Mouse (Mus musculus) adrenal gland, adult 8-10 months (tissue): ENCODE results near the gene Pde5a. TPM values are rescaled to one million over a fixed set of nuclear protein-coding genes. Genes with fewer than 3 reads are reported as not detected.

Experiments
- DNase-seq: peaks from one replicate; pipeline ENCODE4 v3.0.0; 2022
- total RNA-seq, 4 experiments: library from RNA; stranded (reverse); gene quantifications; 2 replicates each; pipeline ENCODE4 v1.2.4; 2022

Pde5a gene
- total RNA-seq, 4 experiments from 2014 or later = 32.8 to 65.1 (median 51.7) TPM

DNA sequence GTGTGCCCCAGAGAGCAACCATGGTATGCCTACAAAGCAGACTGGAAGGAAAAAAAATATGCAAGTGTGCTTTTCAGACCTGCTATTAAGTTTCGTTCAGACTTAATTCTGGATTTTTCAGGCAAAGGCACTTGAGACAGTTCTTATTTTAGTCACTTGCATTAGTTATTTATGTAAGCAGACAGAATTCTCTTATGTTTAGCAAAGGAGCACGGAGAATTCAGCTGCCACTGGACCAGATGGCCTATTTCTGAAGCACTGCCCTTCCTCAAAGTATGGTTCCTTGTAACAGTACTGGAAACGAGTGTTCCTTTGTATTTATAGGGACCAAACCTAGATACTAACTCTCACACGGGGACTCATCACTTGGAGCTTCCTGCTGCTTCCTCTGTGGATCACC is 38.2 kb downstream of the Pde5a start:
- DNase-seq = no peak

DNA sequence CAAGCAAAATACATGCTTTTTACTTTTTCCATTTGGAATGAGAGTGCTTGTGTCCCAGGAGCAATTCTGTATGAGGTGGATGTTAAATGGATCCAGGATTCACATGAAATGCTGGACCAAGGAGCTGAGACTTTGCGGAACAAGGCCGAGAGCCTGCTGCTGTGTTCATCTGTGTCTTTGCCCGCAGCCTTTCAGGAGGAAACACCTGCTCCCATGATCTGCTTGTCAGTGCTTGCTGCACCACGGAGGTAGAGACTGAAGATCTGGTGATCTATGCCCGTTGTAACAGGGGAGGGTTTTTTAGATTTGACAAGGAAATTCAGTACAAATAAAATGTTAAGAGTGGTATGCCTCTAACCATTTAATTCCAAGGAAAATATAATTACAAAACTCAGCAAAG is 39.1 kb downstream of the Pde5a start:
- no peak for DNase-seq

DNA sequence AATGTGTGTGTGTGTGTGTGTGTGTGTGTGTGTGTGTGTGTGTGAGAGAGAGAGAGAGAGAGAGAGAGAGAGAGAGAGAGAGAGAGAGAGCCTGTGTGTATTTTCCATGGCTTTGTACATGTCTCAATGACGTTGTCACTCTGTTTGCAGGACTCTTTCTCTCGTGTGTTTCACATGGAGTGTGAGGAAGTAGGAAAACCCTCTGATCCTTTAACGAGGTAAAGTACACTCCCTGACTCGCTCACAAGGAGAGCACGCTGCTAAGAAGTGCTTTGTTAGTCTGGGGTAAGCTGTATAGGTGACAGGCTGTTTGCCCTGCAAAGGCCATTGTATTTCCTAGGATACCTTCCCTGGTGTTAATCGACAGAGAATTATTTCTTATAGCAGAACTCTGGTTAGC is 52.7 kb downstream of the Pde5a start:
- no peak for DNase-seq

DNA sequence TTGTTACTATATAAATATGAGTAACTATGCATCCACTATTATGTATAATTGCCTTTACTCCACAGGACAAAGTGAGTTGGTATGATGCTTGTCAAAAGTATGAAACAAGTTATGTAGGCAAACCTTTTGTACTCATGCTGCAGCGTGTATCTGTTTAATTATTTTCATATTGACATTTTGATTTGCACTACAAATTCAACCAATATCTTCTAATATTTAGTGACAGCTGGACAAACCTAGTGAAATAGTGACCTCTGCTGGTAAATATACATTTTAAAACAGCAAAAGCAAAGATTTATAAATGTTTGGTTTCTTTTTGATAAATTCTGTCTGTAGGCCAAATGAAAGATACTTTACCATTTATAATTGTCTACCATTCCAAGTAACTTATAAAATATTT is 55.5 kb downstream of the Pde5a start:
- DNase-seq = no peak

DNA sequence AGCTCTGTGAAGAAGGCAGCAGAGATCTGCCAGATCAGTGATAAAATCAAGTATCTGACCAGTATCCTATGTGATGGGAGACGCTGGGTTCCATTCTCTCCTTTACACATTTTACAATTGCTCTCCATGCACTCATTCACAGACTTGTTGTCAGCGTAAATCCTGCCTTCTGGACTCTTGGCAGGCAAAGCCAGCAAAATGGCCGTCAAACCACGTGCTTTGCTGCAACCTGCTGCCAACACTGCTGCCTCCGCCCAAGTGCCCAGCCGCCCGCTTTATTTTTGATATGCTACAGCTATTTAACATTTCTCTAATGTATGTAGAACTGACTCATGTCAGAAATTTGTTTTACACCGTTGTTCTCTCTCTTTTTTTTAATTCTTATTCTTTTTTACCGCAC is 59.6 kb downstream of the Pde5a start:
- DNase-seq = no peak

DNA sequence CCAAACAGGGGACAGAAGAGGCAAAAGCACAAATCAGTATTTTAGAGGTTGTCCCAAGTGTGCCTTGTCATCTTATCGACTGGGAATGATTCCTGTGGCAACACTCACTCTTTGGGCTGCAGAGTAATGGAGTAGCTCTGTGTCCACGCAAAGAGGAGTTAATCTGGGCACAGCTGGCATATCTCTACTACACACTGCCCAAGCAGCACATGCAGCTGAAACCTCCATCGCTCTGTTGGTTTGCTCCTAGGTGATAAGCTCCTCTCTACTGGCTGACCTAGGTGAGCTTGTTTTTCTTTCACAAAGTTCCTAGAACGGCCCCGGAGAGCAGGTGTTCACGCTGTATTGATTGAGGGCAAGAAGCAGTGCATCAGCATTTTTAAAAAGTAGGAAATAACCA is 60.8 kb downstream of the Pde5a start:
- DNase-seq = no peak

DNA sequence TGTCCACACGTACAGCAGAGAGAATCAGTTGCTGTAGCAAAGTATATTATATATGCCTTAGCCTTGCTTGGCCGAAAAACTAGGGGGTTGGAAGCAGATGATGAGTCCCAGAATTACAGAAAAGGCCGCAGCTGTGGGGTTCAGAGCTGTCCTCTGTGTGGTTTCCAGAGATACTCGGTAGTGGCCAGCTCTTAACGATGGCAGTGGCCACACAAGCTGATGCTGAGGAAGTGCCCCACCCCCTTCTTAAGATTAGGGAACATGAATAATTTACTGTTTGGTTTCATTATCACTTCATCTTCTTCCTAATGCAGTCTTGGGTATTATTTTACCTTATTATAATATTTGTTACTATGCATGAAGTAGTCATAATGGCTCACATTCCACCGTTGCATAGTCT is 71.3 kb downstream of the Pde5a start:
- DNase-seq = no peak

DNA sequence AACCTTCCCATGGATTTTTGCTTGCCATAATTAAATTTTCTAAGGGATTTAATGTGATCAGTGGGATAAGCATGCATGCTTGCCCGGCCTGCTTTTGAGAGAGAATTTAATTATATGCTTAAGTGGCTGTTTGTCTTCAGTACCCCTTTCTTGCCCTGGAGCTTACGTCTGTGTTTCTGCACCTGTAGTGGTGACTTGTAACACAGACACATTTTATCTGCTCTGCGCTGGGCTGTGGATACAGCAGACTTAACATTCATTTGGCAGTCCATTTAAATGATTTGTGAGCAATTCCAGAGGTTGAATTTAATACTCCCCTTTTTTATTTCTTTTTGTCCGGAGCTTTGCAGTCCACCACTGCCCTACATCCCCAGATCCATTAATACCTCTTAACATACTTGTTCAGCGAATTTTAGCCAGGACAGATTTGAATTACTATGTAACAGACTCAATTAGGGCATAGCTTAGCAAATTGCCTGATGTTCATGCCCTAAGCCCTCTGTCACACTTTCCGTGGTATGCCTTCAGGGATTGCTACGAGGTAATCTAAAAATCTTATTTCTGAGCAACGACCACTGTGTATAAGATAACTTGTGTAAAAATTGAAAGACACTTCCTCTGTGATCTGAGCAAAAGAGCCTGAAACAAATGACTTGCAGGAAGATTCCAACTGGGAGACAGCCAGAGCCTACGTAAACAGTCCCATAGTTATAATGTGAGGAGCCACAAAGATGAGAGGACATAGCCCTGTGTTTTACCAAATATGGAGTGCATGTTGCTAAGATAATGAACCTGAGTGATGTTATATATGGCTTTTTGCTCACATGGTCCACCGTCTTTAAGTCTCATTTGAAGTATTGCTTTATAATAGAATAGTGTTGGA is 72.0 kb downstream of the Pde5a start:
- no peak for DNase-seq

DNA sequence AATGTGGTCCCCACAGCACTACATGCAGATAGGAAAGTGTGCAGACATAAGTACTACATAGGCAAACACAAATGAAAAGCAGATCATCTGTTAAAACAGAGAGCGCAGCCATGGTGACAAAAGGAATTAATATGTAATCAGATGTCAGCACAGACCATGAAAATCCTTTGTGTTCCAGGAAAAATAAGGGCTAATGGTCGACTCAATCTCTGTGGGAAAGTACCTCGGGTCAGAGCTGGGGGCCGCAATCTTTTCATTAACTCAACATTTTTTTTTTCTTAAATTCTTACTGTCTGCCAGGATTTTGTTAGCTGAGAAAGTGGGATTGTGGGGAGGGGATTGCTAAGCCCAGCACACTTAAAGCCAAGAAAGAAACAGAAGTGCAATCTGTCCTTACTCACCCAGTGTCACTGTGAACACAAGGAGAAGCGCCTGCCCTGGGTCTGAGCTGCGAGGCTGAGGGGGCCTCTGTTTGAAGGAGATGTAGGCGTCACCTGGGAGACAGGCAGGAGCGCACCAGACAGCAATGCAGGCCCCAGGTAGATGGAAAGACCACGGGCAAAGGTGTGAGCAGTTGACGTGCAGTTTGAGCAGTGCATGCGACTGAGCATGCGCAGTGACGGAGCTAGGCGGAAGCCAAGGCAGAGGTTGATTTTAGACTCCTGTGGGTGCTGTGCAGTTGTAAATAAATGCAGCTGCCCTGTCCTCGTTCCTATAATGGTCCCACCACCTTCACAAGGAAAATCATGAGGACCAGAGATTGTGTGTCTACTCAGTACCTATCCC is 72.9 kb downstream of the Pde5a start:
- no peak for DNase-seq

DNA sequence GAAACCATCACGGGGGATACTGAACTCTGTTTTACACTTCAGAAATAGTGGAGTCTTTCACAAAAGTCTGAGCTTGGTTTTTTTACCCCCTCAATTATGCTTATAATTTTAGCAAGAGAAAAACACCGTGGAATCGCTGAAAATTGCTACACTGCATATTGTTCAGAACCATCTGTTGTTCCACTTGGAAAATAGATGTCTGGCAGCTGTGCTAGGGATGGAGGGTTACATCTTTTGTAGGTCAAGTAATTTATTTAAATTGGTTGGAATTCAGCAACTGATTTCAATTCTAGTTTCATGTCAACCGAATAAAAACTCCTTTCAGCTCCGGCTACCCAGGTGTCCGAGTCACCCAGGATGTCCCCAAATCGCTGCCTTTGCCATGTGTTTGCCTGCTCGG is 78.6 kb downstream of the Pde5a start:
- no peak for DNase-seq

DNA sequence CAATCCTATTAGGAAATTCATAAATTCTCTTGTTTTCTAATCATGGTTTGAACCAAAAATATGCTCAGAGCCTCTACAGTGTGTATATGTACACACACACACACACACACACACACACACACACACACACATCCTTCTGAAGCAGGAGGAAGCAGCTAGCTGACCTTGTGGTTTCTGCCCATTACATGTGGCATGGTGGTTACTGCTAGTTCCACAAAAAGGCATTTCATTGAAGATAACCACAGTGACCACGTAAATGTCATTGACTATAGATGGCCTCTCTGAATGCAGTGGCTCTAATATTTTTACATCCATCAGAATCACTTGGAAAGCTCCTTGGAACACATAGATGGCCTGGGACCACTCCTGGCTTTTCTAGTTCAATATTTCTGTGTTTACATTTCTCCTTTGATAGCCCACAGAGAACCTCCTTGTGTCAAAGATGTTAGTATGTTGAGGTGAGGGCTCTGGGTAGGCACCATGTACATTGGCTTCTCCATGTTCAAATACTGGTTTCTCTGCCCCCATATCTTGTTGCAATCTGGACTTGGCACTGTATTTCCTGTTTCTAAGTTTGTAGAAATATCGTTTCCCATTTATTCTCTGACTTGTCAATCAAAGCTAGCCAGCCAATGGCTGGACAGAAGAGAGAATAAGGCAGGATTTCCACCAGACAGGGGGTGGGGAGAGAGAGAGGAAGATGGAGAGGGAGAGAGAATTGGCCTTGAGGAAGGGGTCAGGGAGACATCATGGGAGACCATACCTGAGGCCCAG is 81.5 kb downstream of the Pde5a start:
- DNase-seq = no peak

DNA sequence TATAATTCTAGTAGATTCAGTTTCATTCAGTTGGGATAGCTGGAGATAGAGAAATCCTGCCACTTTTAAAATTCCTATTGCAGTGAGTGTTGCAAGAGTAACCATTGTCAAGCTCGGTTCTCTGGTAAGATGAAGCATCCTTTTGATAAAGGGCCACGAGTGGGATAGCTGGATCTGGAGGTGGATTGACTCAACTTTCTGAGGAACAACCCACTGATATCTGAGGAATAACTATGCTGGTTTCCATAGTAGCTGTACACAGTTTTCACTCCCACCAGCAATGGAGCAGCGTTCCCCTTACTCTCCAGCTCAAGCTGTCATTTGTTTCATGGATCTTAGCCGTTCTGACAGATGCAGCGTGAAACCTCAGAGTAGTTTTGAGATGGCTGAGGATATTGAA is 82.2 kb downstream of the Pde5a start:
- DNase-seq = no peak

DNA sequence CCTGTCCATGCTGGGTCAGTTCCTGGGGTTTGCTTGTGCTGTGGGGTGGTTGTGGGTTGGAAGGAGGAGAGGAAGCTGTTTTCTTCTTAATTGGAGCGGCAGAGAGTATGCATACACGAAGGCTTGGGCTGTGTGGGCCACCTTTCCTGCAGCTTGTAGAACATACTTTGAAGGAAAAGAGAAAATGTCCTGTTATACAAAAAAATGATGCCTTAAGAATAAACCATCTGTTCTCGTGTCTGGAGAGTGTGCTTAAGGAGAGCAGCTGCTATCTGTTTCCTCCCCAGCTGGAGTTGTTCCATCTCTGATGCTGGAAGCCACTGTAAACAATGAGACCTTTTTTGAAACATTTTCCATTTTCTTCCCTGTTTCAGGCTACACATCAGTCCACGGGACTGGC is 85.8 kb downstream of the Pde5a start:
- DNase-seq = no peak

DNA sequence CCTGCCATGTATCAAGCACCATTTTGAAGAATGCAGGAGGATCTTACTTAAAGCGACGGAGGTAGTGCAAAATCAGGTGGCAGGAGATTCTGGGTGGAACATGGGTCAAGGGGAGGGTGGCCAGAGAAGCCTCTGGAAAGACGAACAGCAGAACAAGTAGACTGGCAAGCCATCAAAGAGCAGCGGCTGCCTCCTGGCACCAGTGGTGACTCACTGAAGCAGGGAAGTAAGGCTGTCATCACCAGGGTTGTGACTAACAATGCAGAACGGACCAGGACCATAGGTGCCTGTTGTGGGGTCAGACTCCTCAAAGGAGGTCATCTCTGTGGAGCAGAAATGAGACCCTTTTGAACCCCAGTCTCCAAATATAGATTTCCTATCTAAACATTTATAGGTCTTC is 89.5 kb downstream of the Pde5a start:
- peak; percentile 53 for DNase-seq

DNA sequence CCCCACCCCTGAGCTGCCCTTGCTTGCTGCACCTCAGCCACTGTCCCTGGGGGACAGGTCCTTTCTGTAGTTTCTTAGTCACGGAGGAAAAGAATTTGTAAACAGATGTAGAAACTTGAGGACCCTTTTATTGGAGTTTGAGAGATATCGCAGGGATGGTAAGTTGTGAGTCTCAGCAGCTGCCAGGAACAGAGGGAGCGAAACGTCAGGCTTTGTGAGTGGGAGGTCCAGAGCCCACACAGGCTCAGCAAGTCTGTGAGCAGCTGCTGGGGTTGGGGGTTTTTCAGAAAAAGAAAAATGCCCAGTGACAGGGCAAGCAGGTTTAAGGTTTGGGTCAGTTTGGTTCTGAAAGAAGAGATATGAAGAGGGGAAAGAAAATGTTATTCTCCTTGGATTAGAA is 92.0 kb downstream of the Pde5a start:
- DNase-seq = no peak

DNA sequence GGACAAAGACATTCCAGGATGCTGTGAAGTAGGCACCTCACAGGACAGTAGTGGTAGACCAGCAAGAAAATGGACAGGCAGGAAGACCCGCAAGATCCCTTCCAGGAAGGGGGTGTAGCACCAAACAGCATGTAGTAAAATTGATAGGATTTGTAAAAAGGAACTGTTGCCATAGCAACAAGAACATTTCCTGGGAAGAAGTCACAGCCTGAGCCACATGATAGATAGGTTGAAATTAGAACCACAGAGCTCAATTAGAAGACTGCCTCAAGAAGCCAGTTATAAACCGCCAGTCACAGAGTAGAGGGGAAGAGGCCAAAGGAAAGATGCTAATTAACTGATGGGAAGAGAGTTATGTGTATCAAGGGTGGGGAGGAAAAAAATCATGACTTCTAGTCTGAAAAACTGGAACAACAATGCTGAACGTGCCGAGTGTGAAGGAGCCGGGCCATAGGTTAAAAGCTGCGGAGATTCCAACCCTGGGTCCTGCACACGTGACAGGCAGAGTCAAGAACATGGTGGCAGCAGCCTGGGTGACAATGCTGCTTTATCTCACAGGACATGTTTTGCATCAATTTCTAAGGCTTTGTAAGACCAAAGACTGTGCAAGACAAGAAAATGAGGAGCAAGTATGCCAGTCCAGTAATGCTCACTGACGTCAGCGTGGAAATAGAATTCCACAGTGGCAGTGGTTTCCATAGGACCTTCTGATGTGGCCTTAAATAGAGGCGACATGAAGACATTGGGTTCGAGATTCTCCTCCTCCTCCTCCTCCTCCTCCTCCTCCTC is 99.7 kb downstream of the Pde5a start:
- DNase-seq = no peak

DNA sequence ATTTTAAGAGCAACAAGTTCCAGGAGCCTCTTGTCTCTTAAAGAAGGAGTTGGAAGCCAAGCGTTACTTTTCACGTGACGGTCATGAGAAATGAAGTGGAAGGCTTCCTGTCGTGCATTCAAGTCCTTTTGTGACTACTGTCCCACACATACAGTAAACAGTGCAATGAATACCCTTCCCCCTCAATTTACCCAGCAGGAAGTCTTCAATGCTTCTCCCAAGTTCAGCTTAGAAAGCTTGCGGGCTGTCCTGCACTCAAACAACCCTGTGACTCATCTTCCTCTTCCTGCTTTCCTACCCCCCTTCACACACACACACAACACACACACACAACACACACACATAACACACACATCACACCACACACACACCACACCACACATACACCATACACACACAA is 105.8 kb downstream of the Pde5a start:
- DNase-seq = no peak

DNA sequence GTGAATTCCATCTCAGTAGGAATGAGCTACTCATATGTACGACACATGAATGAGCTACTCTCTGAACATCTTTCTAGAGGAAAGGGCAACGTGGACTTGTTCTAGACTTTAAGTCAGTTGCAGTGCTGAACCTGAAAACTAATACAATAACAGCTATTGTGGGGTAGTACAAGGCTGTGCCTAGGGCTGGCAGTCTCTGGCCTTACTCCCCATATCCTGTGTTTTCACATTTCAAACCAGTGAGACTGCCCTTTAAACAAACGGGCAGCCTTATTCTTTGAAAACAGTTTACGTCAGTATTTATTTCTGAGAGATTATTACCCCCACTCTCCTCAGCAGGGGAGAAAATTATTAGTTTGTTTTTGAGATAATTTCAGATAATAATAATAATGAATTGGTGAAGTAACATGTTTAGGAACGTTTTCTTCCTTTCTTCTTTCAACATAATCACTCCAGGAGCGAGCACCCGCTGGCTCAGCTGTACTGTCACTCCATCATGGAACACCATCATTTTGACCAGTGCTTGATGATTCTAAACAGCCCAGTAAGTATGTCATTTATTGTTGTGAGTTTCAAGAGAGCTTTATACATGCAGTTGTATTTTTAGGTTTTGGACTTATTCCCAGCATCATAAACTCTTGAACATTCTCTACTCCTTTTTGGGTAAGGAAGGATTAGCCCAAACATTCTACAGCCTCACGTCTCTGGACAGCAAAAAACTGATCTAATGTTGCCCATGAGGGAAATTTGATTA is 106.5 kb downstream of the Pde5a start:
- no peak for DNase-seq

DNA sequence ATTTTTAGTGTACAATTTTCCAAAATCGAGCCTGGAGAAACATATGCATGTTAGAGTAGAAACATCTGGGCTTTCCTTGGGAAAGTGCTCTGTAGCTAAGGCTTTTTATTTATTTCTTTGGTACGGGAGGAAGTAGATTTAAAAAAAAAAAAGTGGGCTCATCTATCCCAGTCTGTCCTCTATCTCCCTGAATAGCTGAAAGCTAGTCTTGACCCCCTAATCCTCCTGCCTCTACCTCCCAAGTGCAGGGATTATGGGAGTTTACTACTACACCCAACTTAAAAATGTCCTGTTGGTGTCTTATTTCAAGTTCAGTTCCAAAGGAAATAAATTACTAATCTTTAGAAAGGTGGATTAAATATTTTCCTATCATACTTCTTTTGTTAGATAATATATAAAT is 108.9 kb downstream of the Pde5a start:
- no peak for DNase-seq

DNA sequence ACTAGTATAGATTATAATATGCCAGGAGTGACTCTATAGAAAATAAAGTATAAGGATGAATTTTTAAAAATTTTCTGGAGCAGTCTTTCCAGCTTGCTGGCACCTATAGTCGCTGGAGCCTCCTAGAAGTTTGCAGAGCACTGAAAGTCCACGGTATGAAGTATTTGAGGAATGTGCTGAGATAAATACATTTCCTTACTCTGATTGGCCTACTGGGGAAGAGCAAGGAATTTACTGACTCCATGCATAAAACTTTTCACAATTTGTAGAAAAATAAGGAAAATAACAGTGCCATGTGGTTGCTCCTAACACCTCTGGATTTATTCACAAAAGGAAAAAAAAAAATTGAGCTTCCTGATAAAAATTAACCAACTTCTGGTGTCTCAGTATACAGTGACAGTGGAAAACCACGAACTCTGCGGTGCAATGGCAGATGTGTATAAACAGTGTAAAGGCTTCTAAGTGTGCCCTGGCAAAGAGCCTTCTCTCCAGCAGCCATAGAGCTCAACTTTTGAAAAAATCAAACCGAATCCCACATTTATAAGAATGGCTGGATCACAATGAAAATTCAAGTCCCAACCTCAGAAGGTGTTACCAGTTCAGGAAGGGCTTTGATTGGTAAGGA is 119.8 kb downstream of the Pde5a start:
- DNase-seq = no peak

DNA sequence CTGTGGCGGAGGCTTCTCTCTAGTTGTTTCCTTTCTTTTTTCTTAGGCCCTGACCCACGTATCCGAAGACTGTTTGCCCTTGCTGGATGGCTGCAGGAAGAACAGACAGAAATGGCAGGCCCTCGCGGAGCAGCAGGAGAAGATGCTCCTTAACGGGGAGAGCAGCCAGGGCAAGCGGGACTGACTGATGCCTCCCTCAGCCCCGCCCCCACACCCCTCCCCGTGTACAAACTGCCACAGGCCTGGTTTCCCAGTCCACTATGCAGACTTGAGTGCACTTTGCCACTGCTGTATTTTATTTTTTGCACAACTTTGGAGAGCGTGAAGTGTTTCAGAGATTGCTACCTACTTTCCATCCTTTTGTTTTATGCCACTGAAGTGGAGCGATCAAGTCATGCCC is 126.4 kb downstream of the Pde5a start:
- no peak for DNase-seq
